Mouse (Mus musculus): ENCODE results near the gene Hist1h1e.
A peak's percentile ranks its signal among the peaks of the same experiment; 100 is the strongest.

Hist1h1e gene

GRCm38 (mm10) chr13:23622175-23622671 is at the start of gene Hist1h1e:
Hist1h1e (minus strand) TSS chr13:23622558.
- DNase-seq (ENCODE audit: low read depth, low spot score), result peak; percentile 75

- peak; percentile 28 for DNase-seq (ENCODE audit: low read depth, low spot score)
Measured at GRCm38 (mm10) chr13:23662536-23662935, 40.2 kb upstream of the Hist1h1e start.

GRCm38 (mm10) chr13:23659636-23660366 is 37.4 kb upstream of the Hist1h1e start:
- no peak for DNase-seq (ENCODE audit: low read depth, low spot score)

- DNase-seq (ENCODE audit: low read depth, low spot score), result peak; percentile 29
Measured at GRCm38 (mm10) chr13:23630653-23631052, 8.3 kb upstream of the Hist1h1e start.

GRCm38 (mm10) chr13:23622861-23623450 is 598 bp upstream of the Hist1h1e start:
- DNase-seq (ENCODE audit: low read depth, low spot score), result no peak

- DNase-seq (ENCODE audit: low read depth, low spot score), result peak; percentile 94
Measured at GRCm38 (mm10) chr13:23621532-23622174, 705 bp downstream of the Hist1h1e start.

GRCm38 (mm10) chr13:23620733-23621531 is 1.4 kb downstream of the Hist1h1e start, which contains the start of gene Hist1h2be:
Hist1h2be (minus strand) TSS chr13:23621124.
- DNase-seq (ENCODE audit: low read depth, low spot score), result peak; percentile 97

GRCm38 (mm10) chr13:23620056-23620732 is 2.2 kb downstream of the Hist1h1e start:
- no peak for DNase-seq (ENCODE audit: low read depth, low spot score)

GRCm38 (mm10) chr13:23611638-23612037 is 10.7 kb downstream of the Hist1h1e start:
- DNase-seq (ENCODE audit: low read depth, low spot score), result no peak

GRCm38 (mm10) chr13:23610393-23610792 is 12.0 kb downstream of the Hist1h1e start:
- DNase-seq (ENCODE audit: low read depth, low spot score), result peak; percentile 29

- no peak for DNase-seq (ENCODE audit: low read depth, low spot score)
Measured at GRCm38 (mm10) chr13:23609844-23610243, 12.5 kb downstream of the Hist1h1e start.

GRCm38 (mm10) chr13:23609209-23609608 is 13.1 kb downstream of the Hist1h1e start:
- no peak for DNase-seq (ENCODE audit: low read depth, low spot score)

GRCm38 (mm10) chr13:23605052-23605451 is 17.3 kb downstream of the Hist1h1e start:
- DNase-seq (ENCODE audit: low read depth, low spot score), result no peak

GRCm38 (mm10) chr13:23604452-23604851 is 17.9 kb downstream of the Hist1h1e start:
- no peak for DNase-seq (ENCODE audit: low read depth, low spot score)

- no peak for DNase-seq (ENCODE audit: low read depth, low spot score)
Measured at GRCm38 (mm10) chr13:23603182-23603699, 19.1 kb downstream of the Hist1h1e start.

GRCm38 (mm10) chr13:23597957-23598356 is 24.4 kb downstream of the Hist1h1e start:
- DNase-seq (ENCODE audit: low read depth, low spot score), result peak; percentile 79

GRCm38 (mm10) chr13:23595622-23596372 is 26.6 kb downstream of the Hist1h1e start:
- peak; percentile 77 for DNase-seq (ENCODE audit: low read depth, low spot score)

- DNase-seq (ENCODE audit: low read depth, low spot score), result peak; percentile 38
Measured at GRCm38 (mm10) chr13:23595185-23595584, 27.2 kb downstream of the Hist1h1e start.

GRCm38 (mm10) chr13:23593051-23593770 is 29.1 kb downstream of the Hist1h1e start:
- DNase-seq (ENCODE audit: low read depth, low spot score), result no peak
